Mouse (Mus musculus) midbrain, embryonic 13.5 days (tissue): Measurements from ENCODE around the gene Rabgap1l. TPM values are rescaled to one million over a fixed set of nuclear protein-coding genes. Genes with fewer than 3 reads are reported as not detected.
"Not testable (repeated sequence)": the region's sequence is repeated elsewhere in the genome, so short reads cannot be mapped to it uniquely, and the experiment has no call there.

Experiments
- ATAC-seq: fragments of 200-750 bp; cut with Nextera tagmentation; 2 replicates; pipeline ENCODE4 v1.8.0; 2017; ENCODE audit warnings: mild to moderate bottlenecking, moderate TSS enrichment, moderate library complexity
- H3K27ac ChIP-seq: fragments of 300-500 bp; sonication (generic); 2 replicates; pipeline ENCODE4 v1.5.1; 2015; ENCODE audit warnings: inconsistent platforms, mild to moderate bottlenecking, moderate library complexity
- H3K27me3 ChIP-seq: fragments of 300-500 bp; sonication (generic); 2 replicates; pipeline ENCODE4 v1.6.1; 2015; ENCODE audit warnings: mild to moderate bottlenecking, inconsistent platforms
- H3K36me3 ChIP-seq: fragments of 300-500 bp; sonication (generic); 2 replicates; pipeline ENCODE4 v1.6.1; 2015; ENCODE audit warnings: mild to moderate bottlenecking, inconsistent platforms
- H3K4me1 ChIP-seq: fragments of 300-500 bp; sonication (generic); replicated peaks from 2 replicates; pipeline ENCODE4 v1.6.1; 2015; ENCODE audit warnings: inconsistent platforms
- H3K4me2 ChIP-seq: fragments of 300-500 bp; sonication (generic); replicated peaks from 2 replicates; pipeline ENCODE4 v1.6.1; 2015; ENCODE audit warnings: moderate library complexity, mild to moderate bottlenecking, inconsistent platforms
- H3K4me3 ChIP-seq: fragments of 300-500 bp; sonication (generic); replicated peaks from 2 replicates; pipeline ENCODE4 v1.5.1; 2015; ENCODE audit warnings: mild to moderate bottlenecking, inconsistent platforms
- H3K9ac ChIP-seq: fragments of 300-500 bp; sonication (generic); replicated peaks from 2 replicates; pipeline ENCODE4 v1.6.1; 2015; ENCODE audit warnings: mild to moderate bottlenecking, inconsistent platforms
- H3K9me3 ChIP-seq: fragments of 300-500 bp; sonication (generic); 2 replicates; pipeline ENCODE4 v1.6.1; 2016; ENCODE audit warnings: mild to moderate bottlenecking, inconsistent platforms
- WGBS: fragments of 180-500 bp; shearing (Covaris S2); methylation state at CpG from one replicate; pipeline ENCODE4 v1.1.7; 2015; 5-methylcytosine and 5-hydroxymethylcytosine counted together
- polyA plus RNA-seq: library from polyadenylated mRNA; unstranded; fragments of >200 nt; fragmentation: Nextera tagmentation; extraction: Ambion mirVana; gene quantifications from 2 replicates; pipeline ENCODE4 v1.2.1, GENCODE M21; 2015

The Rabgap1l gene
- polyA plus RNA-seq, 1 experiment from 2014 or later = 25.2 TPM

DNA sequence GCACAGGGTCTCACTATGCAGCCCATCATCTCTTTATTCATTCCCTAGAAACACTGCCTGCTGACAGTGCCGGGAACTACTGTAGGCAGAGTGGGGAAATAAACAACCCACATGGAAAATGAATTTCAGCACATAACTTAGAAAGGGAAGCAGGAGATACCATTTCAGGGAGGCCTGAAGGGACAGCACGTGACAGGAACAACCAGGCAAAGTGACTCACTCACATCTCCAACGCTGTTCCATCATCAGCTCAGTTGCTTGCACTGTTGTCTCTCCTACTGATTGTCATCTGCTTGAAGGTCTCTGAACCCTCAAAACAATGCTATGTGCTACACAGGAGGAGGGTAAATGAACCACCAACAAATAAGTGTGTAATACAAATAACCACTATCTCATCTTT lies 499.5 kb downstream of the Rabgap1l start:
- 93% methylated on average over 3 of the region's 3 CpGs for WGBS
- Histone ChIP-seq H3K4me1 (peaks cover 4% of the 10 kb centered on the region; the same call in 1 of the 2 replicates), H3K9ac (no peak overlapping the region)

DNA sequence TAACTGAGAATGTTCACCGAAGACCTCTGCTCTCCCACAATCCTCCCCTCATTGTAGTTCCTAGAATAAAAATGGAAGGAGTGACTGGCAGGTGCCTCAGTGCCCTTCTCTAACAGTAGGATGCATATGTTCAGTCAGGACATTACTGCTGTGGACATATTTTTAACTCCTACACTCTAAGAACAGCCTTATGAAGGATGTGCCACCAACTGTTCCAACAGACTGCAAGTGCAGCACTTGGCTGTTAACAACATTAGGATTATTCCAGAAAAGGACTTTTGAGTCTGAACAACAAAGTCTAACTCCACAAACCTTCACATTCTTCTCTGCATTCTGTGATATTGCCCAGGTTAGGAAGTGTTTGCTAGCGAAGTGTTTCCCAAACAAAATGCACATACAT lies 501.0 kb downstream of the Rabgap1l start:
- ATAC-seq = no peak
- Histone ChIP-seq H3K4me1 (peaks cover 8% of the 10 kb centered on the region), H3K36me3 (no peaks in the 10 kb centered on the region), H3K4me3 (no peak overlapping the region), H3K27me3 (no peaks in the 10 kb centered on the region), H3K9me3 (no peaks in the 10 kb centered on the region), H3K9ac (no peak overlapping the region), H3K4me2 (no peak overlapping the region), H3K27ac (no peak overlapping the region)
- WGBS = 88% methylated on average over 2 of the region's 2 CpGs

More for the DNA sequence above, 499.5 kb downstream of the Rabgap1l start:
- no peaks in the 10 kb centered on the region for H3K36me3 ChIP-seq
- H3K4me2 ChIP-seq = no peak overlapping the region
- H3K27ac ChIP-seq = no peak overlapping the region
- no peaks in the 10 kb centered on the region for H3K9me3 ChIP-seq
- no peaks in the 10 kb centered on the region for H3K27me3 ChIP-seq
- ATAC-seq = no peak
- H3K4me3 ChIP-seq = no peak overlapping the region

DNA sequence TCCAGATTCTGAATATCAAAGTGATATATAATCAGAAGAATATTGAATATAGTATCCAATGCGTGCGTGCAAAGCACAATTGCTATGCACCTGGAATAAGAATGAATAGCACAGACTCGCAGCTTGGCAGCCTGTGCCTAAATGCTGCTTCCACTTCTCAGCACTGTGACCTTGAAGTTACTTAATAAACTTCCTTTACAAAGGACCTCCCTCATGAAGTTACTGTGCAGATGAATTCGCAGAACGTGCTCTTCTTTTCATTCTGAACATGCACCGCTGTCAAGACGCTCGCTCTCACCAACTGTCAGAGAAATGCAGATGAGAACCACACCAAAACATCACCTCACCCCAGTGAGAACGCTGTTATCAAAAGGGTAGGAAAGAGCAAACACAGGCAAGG lies 502.8 kb downstream of the Rabgap1l start:
- Histone ChIP-seq H3K4me2 (no peak overlapping the region), H3K9ac (no peak overlapping the region), H3K27ac (no peak overlapping the region), H3K9me3 (no peaks in the 10 kb centered on the region), H3K27me3 (no peaks in the 10 kb centered on the region), H3K4me3 (no peak overlapping the region), H3K4me1 (peaks cover 19% of the 10 kb centered on the region), H3K36me3 (no peaks in the 10 kb centered on the region)
- ATAC-seq = no peak
- 58% methylated on average over 9 of the region's 9 CpGs for WGBS

DNA sequence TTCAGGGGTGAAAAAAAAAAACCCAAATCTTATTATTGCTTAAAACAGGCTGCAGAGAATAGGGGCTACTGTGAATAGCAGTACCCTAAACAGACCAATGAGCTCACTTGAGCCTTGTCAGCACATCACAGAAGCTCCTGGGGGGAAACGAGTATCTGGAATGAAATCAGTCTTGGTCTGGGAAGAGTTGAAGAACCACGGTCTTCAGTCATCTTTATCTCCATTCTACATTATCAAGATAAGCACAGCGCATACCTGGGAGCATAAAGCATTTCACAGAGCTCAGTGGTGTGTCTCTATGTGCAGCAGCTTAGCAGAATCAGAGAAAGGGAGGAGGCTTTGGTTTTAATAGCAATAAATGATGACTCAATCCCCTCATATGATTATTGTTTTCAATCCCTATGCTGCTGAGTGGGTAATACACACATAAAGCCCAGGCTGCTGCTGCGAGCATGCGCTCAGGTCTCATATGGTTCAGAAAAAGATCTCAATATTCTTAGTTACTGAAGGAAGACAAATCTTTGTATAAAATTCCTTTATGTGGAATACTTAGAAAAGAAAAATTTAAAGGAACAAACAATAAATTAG lies 505.9 kb downstream of the Rabgap1l start:
- no peak overlapping the region for H3K4me3 ChIP-seq
- H3K27ac ChIP-seq = peak overlapping the region; percentile 75
- no peaks in the 10 kb centered on the region for H3K9me3 ChIP-seq
- WGBS = 53% methylated on average over 5 of the region's 5 CpGs
- H3K4me2 ChIP-seq = 0 out of 2 replicates have a peak overlapping the region, but pooled peaks have one; percentile 1
- ATAC-seq = peak; percentile 74
- no peaks in the 10 kb centered on the region for H3K27me3 ChIP-seq
- H3K36me3 ChIP-seq = no peaks in the 10 kb centered on the region
- no peak overlapping the region for H3K9ac ChIP-seq
- peaks cover 19% of the 10 kb centered on the region for H3K4me1 ChIP-seq

DNA sequence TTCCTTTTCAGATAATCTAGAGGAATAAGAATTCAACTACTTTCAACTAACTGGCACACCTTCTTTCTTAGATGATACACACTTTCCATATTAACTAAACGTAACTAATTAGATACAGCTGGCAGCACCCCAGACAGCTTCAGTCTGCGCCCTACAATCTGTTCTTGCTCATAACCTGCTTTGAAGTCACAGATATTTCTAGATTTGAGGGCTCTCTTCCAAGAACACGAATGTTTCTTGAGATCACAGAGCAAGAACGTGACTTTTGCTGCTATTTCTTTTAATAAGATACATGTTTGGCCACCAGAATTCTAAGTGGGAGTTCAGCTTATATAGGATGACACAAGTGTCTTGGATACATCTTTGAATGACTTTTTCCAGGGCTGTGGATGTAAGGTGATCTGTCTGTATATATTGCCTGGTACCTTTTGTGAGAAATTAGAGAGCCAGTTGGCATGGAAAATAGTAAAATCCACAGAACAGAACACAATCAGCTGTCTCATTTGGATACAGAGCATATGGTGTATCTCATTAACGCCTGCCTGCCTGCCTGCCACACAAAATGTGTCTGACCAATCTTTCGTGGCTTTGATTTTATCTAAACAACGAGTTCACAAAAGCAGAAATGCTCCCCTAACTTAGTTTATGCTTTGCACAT lies 506.5 kb downstream of the Rabgap1l start:
- H3K4me3 ChIP-seq = no peak overlapping the region
- H3K27ac ChIP-seq = peak overlapping the region; percentile 75
- peak; percentile 41 for ATAC-seq
- H3K9ac ChIP-seq = no peak overlapping the region
- no peaks in the 10 kb centered on the region for H3K36me3 ChIP-seq
- 0 out of 2 replicates have a peak overlapping the region, but pooled peaks have one; percentile 1 for H3K4me2 ChIP-seq
- H3K27me3 ChIP-seq = no peaks in the 10 kb centered on the region
- H3K4me1 ChIP-seq = peaks cover 19% of the 10 kb centered on the region
- no peaks in the 10 kb centered on the region for H3K9me3 ChIP-seq
- 46% methylated on average over 7 of the region's 7 CpGs for WGBS

DNA sequence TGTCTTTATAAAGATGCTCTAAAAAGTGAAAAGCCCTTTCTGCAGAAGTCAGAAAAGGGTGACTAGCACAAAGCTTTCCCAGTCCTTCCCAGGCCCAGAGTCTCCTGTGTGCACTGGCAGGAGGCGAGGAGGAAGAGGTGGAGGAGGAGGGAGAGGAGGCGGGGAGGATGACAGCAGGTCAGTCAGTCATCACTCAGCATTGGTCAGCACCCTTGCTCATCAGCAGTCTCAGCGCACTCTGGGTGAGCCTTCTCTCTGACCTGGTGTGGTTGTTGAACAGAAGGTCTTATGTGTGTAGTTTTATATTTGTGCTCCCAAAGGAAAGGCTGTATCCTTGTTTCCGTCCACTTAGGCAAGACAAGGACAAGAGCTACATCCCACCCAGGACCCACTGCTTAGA lies 508.8 kb downstream of the Rabgap1l start:
- Histone ChIP-seq H3K9me3 (no peaks in the 10 kb centered on the region), H3K36me3 (no peaks in the 10 kb centered on the region), H3K27ac (no peak overlapping the region), H3K27me3 (no peaks in the 10 kb centered on the region), H3K9ac (no peak overlapping the region), H3K4me3 (no peak overlapping the region), H3K4me1 (peaks cover 15% of the 10 kb centered on the region), H3K4me2 (no peak overlapping the region)
- 72% methylated on average over 4 of the region's 4 CpGs for WGBS
- ATAC-seq = no peak

DNA sequence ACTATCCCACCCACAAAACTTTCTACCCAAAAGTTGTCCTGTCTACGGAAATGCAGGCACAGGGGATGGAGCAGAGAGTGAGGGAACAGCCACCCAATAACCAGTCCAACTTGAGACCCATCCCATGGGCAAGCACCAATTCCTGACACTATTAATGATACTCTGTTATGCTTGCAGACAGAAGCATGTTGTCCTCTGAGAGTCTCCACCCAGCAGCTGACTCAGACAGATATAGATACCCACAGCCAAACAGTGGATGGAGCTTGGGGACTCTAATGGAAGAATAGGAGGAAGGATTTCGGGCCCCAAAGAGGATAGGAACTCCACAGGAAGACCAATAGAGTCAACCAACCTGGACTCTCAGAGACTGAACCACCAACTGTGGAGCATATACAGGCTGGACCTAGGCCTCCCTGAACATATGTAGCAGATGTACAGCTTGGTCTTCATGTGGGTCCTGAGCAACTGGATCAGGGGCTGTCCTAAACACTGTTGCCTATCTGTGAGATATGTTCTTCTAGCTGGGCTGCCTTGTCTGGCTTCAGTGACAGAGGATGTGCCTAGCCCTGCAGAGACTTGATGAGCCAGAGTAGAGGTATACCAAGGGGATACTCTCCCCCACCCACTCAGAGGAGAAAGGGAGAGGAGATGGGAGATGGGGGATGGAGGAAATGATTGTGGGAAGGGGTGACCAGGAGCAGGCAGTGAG lies 510.7 kb downstream of the Rabgap1l start:
- H3K4me2 ChIP-seq, H3K27me3 ChIP-seq, H3K36me3 ChIP-seq, H3K4me3 ChIP-seq, ATAC-seq, H3K9ac ChIP-seq, H3K9me3 ChIP-seq, H3K27ac ChIP-seq: not testable (repeated sequence)
- H3K4me1 ChIP-seq = peaks cover 13% of the 10 kb centered on the region
- WGBS = 85% methylated on average over 2 of the region's 2 CpGs

DNA sequence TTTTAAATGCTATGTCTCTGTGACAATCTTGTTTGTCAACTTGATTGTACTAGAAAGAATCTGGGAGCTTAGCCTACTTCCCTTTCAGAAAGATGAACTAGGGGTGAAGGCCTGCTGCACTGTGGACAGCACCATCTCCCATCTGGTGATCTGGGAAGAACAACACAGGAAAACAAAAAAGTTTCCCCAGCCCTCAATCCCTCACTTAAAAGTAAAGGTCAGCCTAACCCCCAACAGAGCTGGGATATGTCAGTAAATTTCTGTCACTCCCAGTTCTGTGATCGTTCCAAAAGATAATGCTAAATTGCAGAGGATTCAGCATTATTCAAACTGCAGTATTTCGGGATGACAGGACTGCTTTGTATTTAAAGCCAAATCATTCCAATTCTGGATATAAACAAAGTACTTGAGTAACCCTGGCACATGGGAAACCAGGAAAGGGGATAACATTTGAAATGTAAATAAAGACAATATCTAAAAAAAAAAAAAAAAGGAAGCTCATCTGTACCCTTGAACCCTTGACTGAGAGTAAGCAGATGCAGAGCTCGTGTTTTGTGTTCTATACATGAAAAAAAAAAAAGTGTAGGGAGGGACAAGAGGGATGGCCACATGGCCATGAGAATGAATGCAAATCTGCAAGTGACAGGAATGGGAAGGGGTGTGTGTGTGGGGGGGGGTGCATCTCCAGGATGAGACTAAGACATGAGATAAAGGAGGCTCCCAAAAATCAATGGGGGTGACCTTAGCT lies 511.5 kb downstream of the Rabgap1l start:
- H3K9me3 ChIP-seq = no peaks in the 10 kb centered on the region
- peaks cover 5% of the 10 kb centered on the region for H3K4me1 ChIP-seq
- ATAC-seq = no peak
- no peaks in the 10 kb centered on the region for H3K36me3 ChIP-seq
- no peak overlapping the region for H3K27ac ChIP-seq
- no peak overlapping the region for H3K9ac ChIP-seq
- H3K4me3 ChIP-seq = no peak overlapping the region
- H3K27me3 ChIP-seq = no peaks in the 10 kb centered on the region
- H3K4me2 ChIP-seq = no peak overlapping the region
- 58% methylated on average over 3 of the region's 3 CpGs for WGBS

DNA sequence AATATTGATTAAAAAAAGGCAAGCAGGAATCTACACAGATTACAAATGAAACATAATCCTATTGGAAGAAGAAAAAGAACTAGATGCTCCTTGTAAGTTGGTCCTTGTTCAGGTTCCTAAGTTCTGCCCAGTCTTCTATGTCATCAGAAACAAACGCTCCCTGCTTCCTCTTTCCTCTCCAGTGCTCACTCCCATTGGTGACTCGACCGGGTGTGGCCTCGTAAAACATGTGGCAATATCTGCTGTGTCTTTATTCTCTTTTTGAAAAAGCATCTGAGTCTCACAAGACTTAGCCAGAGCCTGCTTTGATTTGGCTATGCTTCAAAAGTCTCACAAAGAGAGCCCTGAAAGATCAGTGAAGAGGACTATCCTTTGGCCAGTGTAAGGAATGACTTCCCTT lies 512.4 kb downstream of the Rabgap1l start:
- 80% methylated on average over 4 of the region's 4 CpGs for WGBS
- H3K9me3 ChIP-seq = no peaks in the 10 kb centered on the region
- H3K4me1 ChIP-seq = peaks cover 2% of the 10 kb centered on the region; the same call in 1 of the 2 replicates
- ATAC-seq = no peak
- no peak overlapping the region for H3K4me3 ChIP-seq
- no peak overlapping the region for H3K27ac ChIP-seq
- no peak overlapping the region for H3K9ac ChIP-seq
- H3K36me3 ChIP-seq = no peaks in the 10 kb centered on the region
- H3K4me2 ChIP-seq = no peak overlapping the region
- no peaks in the 10 kb centered on the region for H3K27me3 ChIP-seq

DNA sequence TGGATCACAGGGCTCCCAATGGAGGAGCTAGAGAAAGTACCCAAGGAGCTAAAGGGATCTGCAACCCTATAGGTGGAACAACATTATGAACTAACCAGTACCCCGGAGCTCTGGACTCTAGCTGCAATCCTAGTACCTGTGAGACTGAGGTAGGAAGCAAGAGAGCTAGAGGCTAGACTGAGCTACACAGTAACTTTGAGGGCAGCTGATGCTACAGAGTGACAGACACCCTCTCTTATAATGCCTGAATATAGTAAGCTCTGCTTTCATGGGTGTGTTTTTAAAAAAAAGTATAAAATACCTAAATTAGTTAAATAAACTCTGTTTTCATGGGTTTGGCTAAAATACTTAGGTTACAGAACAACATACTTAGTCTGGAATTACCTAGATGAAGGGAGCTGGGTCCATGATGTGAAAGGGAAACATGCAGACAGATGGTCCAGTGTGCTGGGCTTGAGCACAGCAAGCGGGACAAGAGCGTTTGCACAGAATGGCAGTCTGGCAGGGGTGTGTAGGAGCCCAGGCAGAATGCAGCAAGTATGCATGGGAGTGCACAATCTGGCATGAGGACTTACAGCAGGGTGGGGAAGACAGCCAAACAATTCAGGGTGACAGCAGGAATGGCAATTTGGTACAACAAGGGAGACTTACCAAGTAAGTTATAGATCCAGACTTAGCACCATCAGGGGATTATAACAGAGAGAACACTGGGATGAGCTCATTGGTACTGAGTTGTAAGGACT lies 514.9 kb downstream of the Rabgap1l start:
- no peak overlapping the region for H3K4me3 ChIP-seq
- peak; percentile 68; the same call in 1 of the 2 replicates for ATAC-seq
- no peak overlapping the region for H3K27ac ChIP-seq

DNA sequence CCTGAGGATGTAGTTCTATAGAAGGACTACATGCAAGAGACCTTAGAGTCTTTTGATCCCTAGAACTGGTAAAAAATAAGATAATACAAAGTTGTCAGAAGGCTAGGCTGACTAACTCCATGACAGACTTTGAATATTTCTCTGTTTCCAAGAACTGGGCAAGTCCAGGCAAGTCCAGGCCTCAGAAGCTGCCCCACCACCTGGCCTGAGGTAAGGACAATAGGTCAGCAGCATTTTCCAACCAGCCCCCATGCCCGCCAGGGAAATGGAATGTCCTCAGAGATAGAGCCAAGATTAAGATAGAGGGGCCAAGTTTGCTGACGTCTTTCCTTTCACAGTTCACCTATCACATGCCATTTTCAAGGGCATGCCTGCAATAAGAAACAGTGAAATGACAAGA lies 517.8 kb downstream of the Rabgap1l start:
- 65% methylated on average over 2 of the region's 2 CpGs for WGBS
- no peak overlapping the region for H3K27ac ChIP-seq
- no peaks in the 10 kb centered on the region for H3K9me3 ChIP-seq
- no peak overlapping the region for H3K9ac ChIP-seq
- no peak overlapping the region for H3K4me2 ChIP-seq
- no peak overlapping the region for H3K4me3 ChIP-seq
- H3K27me3 ChIP-seq = no peaks in the 10 kb centered on the region
- no peaks in the 10 kb centered on the region for H3K36me3 ChIP-seq
- H3K4me1 ChIP-seq = no peaks in the 10 kb centered on the region; the same call in 1 of the 2 replicates
- ATAC-seq = no peak

More for the DNA sequence above, 514.9 kb downstream of the Rabgap1l start:
- no peak overlapping the region for H3K4me2 ChIP-seq
- no peaks in the 10 kb centered on the region for H3K9me3 ChIP-seq
- no peaks in the 10 kb centered on the region for H3K36me3 ChIP-seq
- H3K4me1 ChIP-seq = no peaks in the 10 kb centered on the region; the same call in 1 of the 2 replicates
- no peaks in the 10 kb centered on the region for H3K27me3 ChIP-seq
- WGBS = 82% methylated on average over 3 of the region's 3 CpGs
- H3K9ac ChIP-seq = no peak overlapping the region
